Mouse (Mus musculus) liver, embryonic 14.5 days (tissue): ENCODE measurements at regions not wholly inside any gene's neighbourhood (a gene's known extent, or its start where the extent isn't known, plus 50 kb on each side); places are given as distances from the start of the nearest gene placed in this dataset.

Experiments
- ATAC-seq: fragments of 200-750 bp; cut with Nextera tagmentation; 2 replicates; pipeline ENCODE4 v1.8.0; 2017; ENCODE audit warnings: moderate number of reproducible peaks, mild to moderate bottlenecking, moderate library complexity; ENCODE audit not compliant: insufficient read depth
- DNase-seq, 3 experiments: peaks; one replicate each; pipeline ENCODE4 v3.0.0-alpha.2; 2012 to 2013; ENCODE audit warnings: low read depth in 3 of 3, low spot score in 3 of 3
- H3K27ac ChIP-seq: fragments of 300-500 bp; sonication (generic); 2 replicates; pipeline ENCODE4 v1.5.1; 2014; ENCODE audit warnings: moderate library complexity, mild to moderate bottlenecking, control low read depth, inconsistent platforms
- H3K27me3 ChIP-seq: fragments of 300-500 bp; sonication (generic); 2 replicates; pipeline ENCODE4 v1.6.1; 2014; ENCODE audit warnings: mild to moderate bottlenecking, low read length, moderate library complexity; ENCODE audit not compliant: control insufficient read depth, insufficient read depth
- H3K36me3 ChIP-seq: fragments of 300-500 bp; sonication (generic); replicated peaks from 2 replicates; pipeline ENCODE4 v1.6.1; 2014; ENCODE audit warnings: low read depth; ENCODE audit not compliant: control insufficient read depth, insufficient read depth
- H3K4me1 ChIP-seq, 2 experiments: fragments of 200-500 bp in 1 of 2; fragments of 300-500 bp in 1 of 2; sonication (generic) in 1 of 2; replicated peaks; 2 replicates each; pipeline ENCODE4 v1.6.1; 2012 to 2014; ENCODE audit warnings: antibody characterized with exemption in 1 of 2, inconsistent platforms in 1 of 2, low read length in 1 of 2; ENCODE audit not compliant: control insufficient read depth in 2 of 2, insufficient read depth in 2 of 2
- H3K4me2 ChIP-seq: fragments of 300-500 bp; sonication (generic); 2 replicates; pipeline ENCODE4 v1.6.1; 2014; ENCODE audit warnings: low read depth, mild to moderate bottlenecking, control low read depth, moderate library complexity
- H3K4me3 ChIP-seq, 2 experiments: fragments of 200-500 bp in 1 of 2; fragments of 300-500 bp in 1 of 2; sonication (generic) in 1 of 2; 2 replicates each; pipeline ENCODE4 v1.5.1; 2012 to 2014; ENCODE audit warnings: low read depth in 2 of 2, low read length in 2 of 2, mild to moderate bottlenecking in 2 of 2, control low read depth in 1 of 2, inconsistent platforms in 1 of 2, moderate library complexity in 1 of 2; ENCODE audit not compliant: insufficient read depth in 1 of 2
- H3K9ac ChIP-seq: fragments of 300-500 bp; sonication (generic); replicated peaks from 2 replicates; pipeline ENCODE4 v1.6.1; 2014; ENCODE audit warnings: mild to moderate bottlenecking, control low read depth, moderate library complexity
- H3K9me3 ChIP-seq: fragments of 300-500 bp; sonication (generic); 2 replicates; pipeline ENCODE4 v1.6.1; 2016; ENCODE audit warnings: low read length, mixed read lengths; ENCODE audit not compliant: control insufficient read depth
- CTCF ChIP-seq: IDR thresholded peaks from 2 replicates; pipeline ENCODE4 v1.5.1; 2016; ENCODE audit warnings: antibody characterized with exemption, low read depth, control low read depth
- EP300 ChIP-seq: IDR thresholded peaks from 2 replicates; pipeline ENCODE4 v1.6.1; 2016; ENCODE audit warnings: antibody characterized with exemption, low read depth
- WGBS: fragments of 180-500 bp; shearing (Covaris S2); extraction: QIAGEN DNeasy Blood & Tissue Kit; methylation state at CpG from one replicate; pipeline ENCODE4 v1.1.7; 2014; ENCODE audit not compliant: insufficient replicate concordance; 5-methylcytosine and 5-hydroxymethylcytosine counted together

DNA sequence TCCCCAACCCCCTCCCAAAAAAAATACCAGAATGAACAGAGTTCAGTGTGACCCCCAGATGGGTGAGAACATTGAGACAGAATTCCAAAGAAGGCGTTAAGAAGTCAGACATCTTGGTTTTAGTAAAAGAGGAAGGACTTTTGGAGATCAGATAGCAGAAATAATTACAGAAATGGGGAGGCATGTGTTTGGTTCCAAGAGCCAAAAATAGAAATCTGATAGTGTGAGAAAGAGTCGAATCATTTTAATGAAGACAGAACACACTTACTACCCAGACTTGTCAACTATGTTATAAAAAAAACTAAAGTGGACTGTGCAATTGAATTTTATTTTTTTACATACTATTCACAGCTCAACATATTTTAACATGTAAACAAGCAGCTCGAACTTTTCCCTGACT, 575.9 kb upstream of the Kdm8 start:
- Histone ChIP-seq H3K9ac (no peak overlapping the region), H3K4me2 (no peak overlapping the region), H3K9me3 (no peaks in the 10 kb centered on the region), H3K27ac (no peak overlapping the region), H3K36me3 (no peaks in the 10 kb centered on the region), H3K4me1 (no peaks in the 10 kb centered on the region), H3K4me3 (no peak overlapping the region), H3K27me3 (no peaks in the 10 kb centered on the region)
- DNase-seq (no peak), ATAC-seq (no peak)
- 45% methylated on average over 3 of the region's 3 CpGs for WGBS
- TF ChIP-seq CTCF: no peak
- TF ChIP-seq EP300: no peak

DNA sequence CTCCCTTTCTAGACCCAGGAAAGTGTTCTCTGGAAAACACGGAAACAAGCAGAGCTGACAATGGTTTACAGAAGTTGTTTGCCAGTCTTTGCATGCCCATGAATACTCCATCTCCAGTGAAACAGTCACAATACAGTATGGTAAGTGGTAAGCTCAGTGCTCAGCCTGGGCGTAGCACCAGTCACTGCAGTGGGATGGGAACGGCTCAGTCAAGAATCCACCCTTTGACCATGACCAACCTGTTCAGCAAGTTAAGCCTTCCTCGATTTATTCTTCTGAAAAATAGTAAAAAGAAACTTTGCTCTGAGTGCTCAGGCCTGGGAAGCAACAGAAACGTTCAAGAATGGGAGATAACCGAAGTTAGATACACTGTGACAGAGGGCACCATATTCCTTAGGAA, 563.7 kb upstream of the Kdm8 start:
- ATAC-seq: no peak
- H3K27ac ChIP-seq: no peak overlapping the region
- H3K27me3 ChIP-seq: no peaks in the 10 kb centered on the region
- WGBS: 58% methylated on average over 6 of the region's 6 CpGs
- no peaks in the 10 kb centered on the region for H3K9me3 ChIP-seq
- H3K4me3 ChIP-seq: no peak overlapping the region
- no peak overlapping the region for H3K4me2 ChIP-seq
- H3K36me3 ChIP-seq: no peaks in the 10 kb centered on the region
- no peak overlapping the region for H3K9ac ChIP-seq
- TF ChIP-seq CTCF (no peak), EP300 (no peak)
- H3K4me1 ChIP-seq: no peaks in the 10 kb centered on the region
- DNase-seq: no peak

GRCm38 (mm10) chr7:124907233-124907632, 537.2 kb upstream of the Kdm8 start:
- Histone ChIP-seq H3K4me1 (no peaks in the 10 kb centered on the region), H3K27me3 (no peaks in the 10 kb centered on the region), H3K9me3 (no peaks in the 10 kb centered on the region), H3K4me3 (no peak overlapping the region), H3K4me2 (no peak overlapping the region), H3K27ac (no peak overlapping the region), H3K36me3 (no peaks in the 10 kb centered on the region), H3K9ac (no peak overlapping the region)
- ATAC-seq: no peak
- DNase-seq: no peak
- 65% methylated on average over 5 of the region's 5 CpGs for WGBS
- TF ChIP-seq EP300: no peak
- TF ChIP-seq CTCF: no peak

- no peaks in the 10 kb centered on the region for H3K4me1 ChIP-seq
- H3K9ac ChIP-seq: no peak overlapping the region
- 55% methylated on average over 5 of the region's 5 CpGs for WGBS
- H3K27ac ChIP-seq: no peak overlapping the region
- TF ChIP-seq CTCF (no peak), EP300 (no peak)
- ATAC-seq: no peak
- H3K4me3 ChIP-seq: no peak overlapping the region
- DNase-seq: no peak
- H3K27me3 ChIP-seq: no peaks in the 10 kb centered on the region
- H3K9me3 ChIP-seq: no peaks in the 10 kb centered on the region
- H3K4me2 ChIP-seq: no peak overlapping the region
- no peaks in the 10 kb centered on the region for H3K36me3 ChIP-seq
These were observed 536.7 kb upstream of the Kdm8 start for GRCm38 (mm10) chr7:124907662-124908296.

- Histone ChIP-seq H3K36me3 (no peaks in the 10 kb centered on the region), H3K9me3 (no peaks in the 10 kb centered on the region), H3K4me2 (no peak overlapping the region), H3K27me3 (no peaks in the 10 kb centered on the region), H3K9ac (no peak overlapping the region), H3K27ac (no peak overlapping the region), H3K4me3 (no peak overlapping the region), H3K4me1 (no peaks in the 10 kb centered on the region)
- ATAC-seq (no peak), DNase-seq (no peak)
- WGBS: 64% methylated on average over 5 of the region's 5 CpGs
- TF ChIP-seq EP300 (no peak), CTCF (no peak)
These were observed 530.4 kb upstream of the Kdm8 start for GRCm38 (mm10) chr7:124914061-124914460.
